Mouse (Mus musculus) cerebellum, postnatal 4 days (tissue): ENCODE results near the gene 1700057G04Rik.

ENCODE experiments used
- DNase-seq, 2 experiments: peaks; one replicate each; pipeline ENCODE4 v3.0.0; 2022; ENCODE audit warnings: low spot score in 2 of 2, mixed read lengths in 1 of 2

The 1700057G04Rik gene

GRCm38 (mm10) chr9:92385831-92386230 is 76.7 kb downstream of the 1700057G04Rik start:
- no peak for DNase-seq

- DNase-seq, result no peak
Observed at GRCm38 (mm10) chr9:92386871-92387270, 77.7 kb downstream of the 1700057G04Rik start.

- DNase-seq, result no peak
Observed at GRCm38 (mm10) chr9:92387404-92387803, 78.2 kb downstream of the 1700057G04Rik start.

GRCm38 (mm10) chr9:92402628-92403027 is 93.5 kb downstream of the 1700057G04Rik start:
- DNase-seq, result no peak
